Mouse (Mus musculus): ENCODE measurements around the gene Ephb4.

The Ephb4 gene

DNA sequence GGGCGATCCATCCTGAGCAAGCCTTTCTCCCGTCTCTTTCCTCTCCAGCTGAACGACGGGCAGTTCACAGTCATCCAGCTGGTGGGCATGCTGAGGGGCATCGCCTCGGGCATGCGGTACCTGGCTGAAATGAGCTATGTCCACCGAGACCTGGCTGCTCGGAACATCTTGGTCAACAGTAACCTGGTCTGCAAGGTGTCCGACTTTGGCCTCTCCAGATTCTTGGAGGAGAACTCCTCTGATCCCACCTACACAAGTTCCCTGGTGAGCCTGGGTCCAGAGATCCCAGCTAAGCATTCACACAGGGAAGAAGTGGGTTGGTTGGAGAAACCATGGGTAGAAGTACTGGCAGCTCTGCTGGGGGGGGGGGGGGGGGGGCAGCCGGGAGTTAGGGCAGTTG is 19.8 kb downstream of the Ephb4 start:
- DNase-seq (ENCODE audit: low spot score in 2 of 2) = no peak

GRCm38 (mm10) chr5:137373371-137373950 is 23.6 kb downstream of the Ephb4 start:
- no peak for DNase-seq (ENCODE audit: low spot score in 2 of 2)

- DNase-seq (ENCODE audit: low spot score in 2 of 2) = no peak
Measured at GRCm38 (mm10) chr5:137374521-137375080, 24.7 kb downstream of the Ephb4 start.

DNA sequence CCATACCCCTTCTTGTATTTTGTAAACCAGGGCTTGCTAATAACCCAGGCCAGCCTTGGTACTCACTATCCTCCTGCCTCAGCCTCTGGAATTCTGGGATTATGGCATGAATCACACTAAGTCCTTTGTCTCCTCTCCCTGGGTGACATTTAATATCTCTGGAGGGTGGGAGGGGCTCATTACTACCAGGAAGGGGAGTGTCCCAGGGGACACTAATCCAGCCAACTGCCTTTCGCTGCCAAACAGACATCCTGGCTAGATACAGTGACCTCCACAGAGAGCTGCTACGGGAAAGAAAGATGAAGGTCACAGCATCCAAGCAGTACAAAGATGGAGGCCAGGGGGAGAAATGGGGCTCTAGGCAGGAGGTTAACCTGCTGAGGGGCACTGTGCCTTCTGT is 25.7 kb downstream of the Ephb4 start:
- no peak for DNase-seq (ENCODE audit: low spot score in 2 of 2)

GRCm38 (mm10) chr5:137376198-137376597 is 26.3 kb downstream of the Ephb4 start:
- no peak for DNase-seq (ENCODE audit: low spot score in 2 of 2)

- DNase-seq (ENCODE audit: low spot score in 2 of 2) = no peak
Measured at GRCm38 (mm10) chr5:137376722-137377121, 26.8 kb downstream of the Ephb4 start.

- DNase-seq (ENCODE audit: low spot score in 2 of 2) = no peak
Measured at GRCm38 (mm10) chr5:137377176-137377575, 27.3 kb downstream of the Ephb4 start.

DNA sequence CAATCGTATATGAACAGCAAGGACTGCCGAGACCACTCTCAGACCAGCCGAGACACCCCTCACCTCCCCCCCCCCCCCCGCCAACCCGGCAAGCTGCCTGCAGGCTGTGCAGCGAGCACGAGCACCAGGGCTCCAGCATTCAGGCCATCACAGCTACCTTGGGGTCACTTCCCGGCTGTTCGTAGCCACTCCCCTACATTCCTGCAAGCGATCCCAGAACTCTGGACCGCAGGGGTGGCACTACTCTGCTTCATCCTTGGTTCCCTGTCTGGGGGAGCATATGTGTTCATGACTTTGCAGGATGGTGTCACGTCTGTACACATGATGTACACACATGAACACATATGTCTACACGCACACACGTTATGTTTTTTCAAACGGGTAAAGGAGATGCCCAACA is 27.7 kb downstream of the Ephb4 start:
- no peak for DNase-seq (ENCODE audit: low spot score in 2 of 2)

DNA sequence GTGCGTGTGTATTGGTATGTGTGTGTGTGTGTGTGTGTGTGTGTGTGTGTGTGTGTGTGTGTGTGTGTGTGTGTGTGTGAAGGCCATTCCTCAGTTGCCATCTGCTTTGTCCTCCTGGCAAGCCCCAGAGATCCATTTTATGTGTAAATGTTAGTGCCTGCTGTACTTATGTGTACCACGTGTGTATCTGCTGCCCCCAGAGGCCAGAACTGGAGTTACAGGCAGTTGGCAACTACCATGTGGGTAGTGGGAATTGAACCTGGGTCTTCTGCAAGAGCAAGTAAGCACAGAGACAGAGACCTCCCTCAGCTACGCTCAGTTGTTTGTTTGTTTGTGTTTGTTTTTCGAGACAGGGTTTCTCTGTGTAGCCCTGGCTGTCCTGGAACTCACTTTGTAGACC is 31.2 kb downstream of the Ephb4 start:
- DNase-seq (ENCODE audit: low spot score in 2 of 2) = peak; percentile 45 to 83

- no peak for DNase-seq (ENCODE audit: low spot score in 2 of 2)
Measured at GRCm38 (mm10) chr5:137383441-137383840, 33.5 kb downstream of the Ephb4 start.

- no peak for DNase-seq (ENCODE audit: low spot score in 2 of 2)
Measured at GRCm38 (mm10) chr5:137386712-137387111, 36.8 kb downstream of the Ephb4 start.

DNA sequence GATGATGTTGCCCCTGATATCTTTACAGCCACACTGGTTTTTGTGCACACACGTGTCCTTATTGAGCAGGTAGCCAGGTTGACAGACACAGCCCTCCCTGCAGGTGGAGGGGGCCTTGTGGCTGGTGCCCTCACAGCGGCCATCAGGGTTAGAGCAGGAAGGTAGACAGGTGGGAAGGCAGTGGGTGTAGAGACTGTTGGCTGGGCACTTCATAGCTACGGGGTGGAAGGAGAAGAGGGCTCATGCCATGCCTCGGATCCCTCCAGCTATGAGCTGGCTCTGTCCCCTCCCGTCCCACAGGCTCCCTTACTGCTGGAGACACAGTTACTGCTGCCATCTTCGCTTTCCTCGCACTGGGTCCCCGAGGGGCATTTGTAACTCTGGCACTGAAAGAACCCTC is 41.7 kb downstream of the Ephb4 start:
- DNase-seq (ENCODE audit: low spot score in 2 of 2) = no peak

DNA sequence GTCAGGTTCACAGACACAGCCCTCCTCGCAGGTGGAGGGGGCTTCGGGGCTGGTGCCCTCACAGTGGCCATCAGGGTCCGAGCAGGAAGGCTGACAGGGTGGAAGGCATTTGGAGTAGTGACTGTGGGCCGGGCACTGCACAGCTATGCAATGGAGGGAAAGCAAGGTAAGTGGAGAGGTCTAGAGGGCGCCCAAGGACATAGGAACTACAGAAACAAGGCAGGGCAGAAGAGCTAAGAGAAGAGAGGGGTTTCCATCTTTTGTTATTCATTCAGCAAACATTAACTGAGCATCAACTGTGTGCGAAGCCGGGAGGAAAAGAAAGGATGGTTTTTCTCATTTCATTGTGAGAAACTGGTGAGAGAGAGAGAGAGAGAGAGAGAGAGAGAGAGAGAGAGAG is 44.5 kb downstream of the Ephb4 start:
- no peak for DNase-seq (ENCODE audit: low spot score in 2 of 2)

GRCm38 (mm10) chr5:137404081-137404480 is 54.2 kb downstream of the Ephb4 start:
- no peak for DNase-seq (ENCODE audit: low spot score in 2 of 2)

GRCm38 (mm10) chr5:137409451-137409850 is 59.5 kb downstream of the Ephb4 start:
- DNase-seq (ENCODE audit: low spot score in 2 of 2) = no peak

DNA sequence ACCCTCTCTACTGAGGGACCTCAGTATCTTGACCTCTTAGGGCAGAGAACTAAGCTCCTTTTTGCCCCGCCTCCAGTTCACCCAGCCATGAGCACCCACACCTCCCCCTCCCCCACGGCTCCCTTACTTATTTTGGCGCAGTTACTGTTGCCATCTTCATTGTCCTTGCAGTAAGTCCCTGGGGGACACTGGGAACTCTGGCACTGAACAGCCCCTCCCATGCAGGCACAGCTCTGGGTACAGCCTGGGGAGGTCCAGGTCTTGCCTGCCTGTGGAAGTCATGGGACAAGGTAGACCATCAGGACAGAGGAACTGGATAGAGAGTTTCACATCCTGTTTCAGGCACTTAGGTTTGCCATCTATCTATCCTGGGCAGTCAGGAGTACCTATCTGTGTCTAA is 60.2 kb downstream of the Ephb4 start:
- DNase-seq (ENCODE audit: low spot score in 2 of 2) = no peak

DNA sequence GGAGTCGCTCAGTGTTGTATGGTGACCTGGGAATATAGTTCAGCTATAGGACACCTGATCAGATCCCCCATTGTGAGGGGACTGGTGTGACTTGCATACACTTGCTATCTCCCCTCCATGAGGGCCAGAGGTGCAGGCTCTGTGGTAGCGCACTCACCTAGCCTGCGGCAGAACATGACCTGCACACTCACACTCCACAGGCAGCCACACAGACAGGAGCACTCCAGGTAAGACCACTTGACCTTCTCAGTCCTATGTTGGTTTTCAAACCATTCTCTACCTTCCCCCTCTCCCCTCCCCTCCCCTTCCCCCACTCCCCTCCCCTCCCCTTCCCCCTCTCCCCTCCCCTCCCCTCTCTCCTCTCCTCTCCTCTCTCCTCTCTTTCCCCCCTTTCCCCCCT is 60.6 kb downstream of the Ephb4 start:
- DNase-seq (ENCODE audit: low spot score in 2 of 2) = no peak

- DNase-seq (ENCODE audit: low spot score in 2 of 2) = no peak
Measured at GRCm38 (mm10) chr5:137411235-137411634, 61.3 kb downstream of the Ephb4 start.

GRCm38 (mm10) chr5:137414253-137414652 is 64.3 kb downstream of the Ephb4 start:
- DNase-seq (ENCODE audit: low spot score in 2 of 2) = no peak

GRCm38 (mm10) chr5:137419105-137419504 is 69.2 kb downstream of the Ephb4 start:
- DNase-seq (ENCODE audit: low spot score in 2 of 2) = no peak

- no peak for DNase-seq (ENCODE audit: low spot score in 2 of 2)
Measured at GRCm38 (mm10) chr5:137419841-137420240, 69.9 kb downstream of the Ephb4 start.

- DNase-seq (ENCODE audit: low spot score in 2 of 2) = no peak
Measured at GRCm38 (mm10) chr5:137425648-137426047, 75.7 kb downstream of the Ephb4 start.
